Mouse (Mus musculus) adrenal gland, postnatal 14 days (tissue): ENCODE results near the gene Srcap. TPM values are rescaled to one million over a fixed set of nuclear protein-coding genes. Genes with fewer than 3 reads are reported as not detected.
A peak's percentile ranks its signal among the peaks of the same experiment; 100 is the strongest.

ENCODE experiments used
- DNase-seq: peaks from one replicate; pipeline ENCODE4 v3.0.0; 2021; ENCODE audit warnings: mixed read lengths
- microRNA-seq, 2 experiments: library from miRNA; unstranded; fragments of <30 nt; microRNA quantifications; one replicate each; pipeline ENCODE4 v1.2.0; 2021
- total RNA-seq: library from RNA; stranded (reverse); gene quantifications from 2 replicates; pipeline ENCODE4 v1.2.3, GENCODE M21; 2021

Gene Srcap
- total RNA-seq, 1 experiment from 2014 or later = 88.8 TPM

DNA sequence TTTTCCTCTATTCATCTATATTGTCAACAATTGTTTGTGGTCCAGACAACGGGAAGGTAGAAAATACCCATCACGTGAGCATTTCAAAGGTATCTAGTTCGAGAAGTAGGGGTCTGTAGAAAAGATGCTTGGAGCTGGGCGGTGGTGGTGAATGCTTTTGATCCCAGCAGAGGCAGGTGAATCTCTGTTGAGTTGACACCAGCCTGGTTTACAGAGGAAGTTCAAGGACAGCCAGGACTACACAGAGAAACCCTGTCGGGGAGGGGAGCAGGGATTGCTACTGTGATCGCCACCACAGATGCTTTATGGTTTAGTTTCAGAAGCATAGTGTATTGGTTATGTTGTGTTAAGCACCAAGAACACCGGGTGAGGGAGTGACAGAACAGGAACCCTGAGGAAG is 62.3 kb downstream of the Srcap start:
- DNase-seq = no peak

DNA sequence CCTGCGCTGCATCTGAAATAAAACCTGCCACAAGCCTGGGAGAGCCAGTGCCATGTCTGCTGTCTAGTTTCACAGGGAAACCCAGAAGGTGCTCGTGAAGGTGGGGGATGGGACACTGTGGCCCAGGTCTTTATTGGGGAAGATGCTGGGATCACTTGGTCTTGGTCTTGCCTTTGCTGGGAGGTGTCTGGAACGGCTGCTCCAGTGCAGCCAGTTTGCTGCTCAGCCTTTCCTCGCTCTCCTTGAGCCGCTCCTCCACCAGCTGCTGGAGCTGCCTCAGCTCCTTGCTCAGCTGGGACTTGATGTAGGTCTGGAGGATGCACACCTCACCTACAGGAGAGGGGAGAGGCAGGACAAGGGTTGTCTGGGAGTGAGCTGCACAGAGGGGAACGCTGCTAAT is 71.5 kb downstream of the Srcap start:
- no peak for DNase-seq

DNA sequence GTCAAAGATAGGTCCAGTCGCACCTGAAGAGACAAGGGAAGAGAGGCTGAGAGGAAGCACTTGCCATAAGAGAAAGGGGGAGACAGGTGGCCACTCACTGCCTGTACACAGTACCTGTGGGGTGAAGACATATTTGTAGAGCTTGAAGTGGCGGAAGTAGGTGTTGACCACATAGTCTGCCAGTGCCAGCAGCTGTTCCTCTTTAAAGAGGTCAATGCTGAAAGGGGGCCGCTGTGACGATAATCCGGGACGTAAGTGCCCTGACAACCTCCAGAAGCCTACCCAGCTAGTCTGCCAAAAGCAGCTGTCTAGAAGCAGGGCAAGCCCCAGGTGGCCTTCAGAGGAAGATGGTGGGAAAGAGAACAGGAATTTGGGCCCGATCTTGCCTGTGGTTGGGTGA is 73.2 kb downstream of the Srcap start:
- DNase-seq = no peak

DNA sequence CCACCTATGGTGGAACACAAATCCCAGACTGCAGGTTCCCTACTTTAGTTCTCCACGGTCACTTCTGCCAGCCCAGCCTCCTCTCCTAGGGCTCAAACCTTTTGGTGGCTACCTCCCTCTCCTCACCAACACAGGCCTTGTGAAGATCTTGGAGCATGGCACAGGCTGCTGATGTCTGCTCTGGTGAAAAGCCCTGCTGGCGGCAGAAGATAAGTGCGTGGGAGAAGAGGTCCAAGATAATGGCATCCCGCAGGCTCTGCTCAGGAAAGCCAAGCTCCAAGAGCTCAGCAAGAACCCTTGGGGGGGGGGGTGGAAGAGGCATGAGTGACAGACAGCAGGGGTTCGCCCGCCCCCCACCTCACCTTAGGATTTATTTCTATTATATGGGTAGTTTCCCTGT is 74.4 kb downstream of the Srcap start:
- no peak for DNase-seq

DNA sequence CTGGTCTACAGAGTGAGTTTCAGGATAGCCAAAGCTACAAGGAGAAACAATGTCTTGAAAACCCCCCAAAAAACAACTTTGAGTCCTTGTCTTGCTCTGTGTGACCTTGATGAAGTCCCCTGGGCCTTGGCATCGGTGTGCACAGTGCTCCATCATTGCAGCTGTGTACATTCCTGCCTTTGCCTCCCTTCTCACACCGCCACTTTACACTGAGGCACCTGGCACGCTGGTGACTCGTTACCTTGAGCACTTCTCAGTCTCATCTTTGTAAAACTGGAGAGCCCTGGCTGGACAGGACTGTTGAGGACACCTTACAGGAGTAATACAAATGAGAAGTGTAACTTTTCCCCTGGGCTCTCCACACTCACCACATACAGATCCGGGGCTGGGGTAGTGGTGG is 75.4 kb downstream of the Srcap start:
- no peak for DNase-seq

DNA sequence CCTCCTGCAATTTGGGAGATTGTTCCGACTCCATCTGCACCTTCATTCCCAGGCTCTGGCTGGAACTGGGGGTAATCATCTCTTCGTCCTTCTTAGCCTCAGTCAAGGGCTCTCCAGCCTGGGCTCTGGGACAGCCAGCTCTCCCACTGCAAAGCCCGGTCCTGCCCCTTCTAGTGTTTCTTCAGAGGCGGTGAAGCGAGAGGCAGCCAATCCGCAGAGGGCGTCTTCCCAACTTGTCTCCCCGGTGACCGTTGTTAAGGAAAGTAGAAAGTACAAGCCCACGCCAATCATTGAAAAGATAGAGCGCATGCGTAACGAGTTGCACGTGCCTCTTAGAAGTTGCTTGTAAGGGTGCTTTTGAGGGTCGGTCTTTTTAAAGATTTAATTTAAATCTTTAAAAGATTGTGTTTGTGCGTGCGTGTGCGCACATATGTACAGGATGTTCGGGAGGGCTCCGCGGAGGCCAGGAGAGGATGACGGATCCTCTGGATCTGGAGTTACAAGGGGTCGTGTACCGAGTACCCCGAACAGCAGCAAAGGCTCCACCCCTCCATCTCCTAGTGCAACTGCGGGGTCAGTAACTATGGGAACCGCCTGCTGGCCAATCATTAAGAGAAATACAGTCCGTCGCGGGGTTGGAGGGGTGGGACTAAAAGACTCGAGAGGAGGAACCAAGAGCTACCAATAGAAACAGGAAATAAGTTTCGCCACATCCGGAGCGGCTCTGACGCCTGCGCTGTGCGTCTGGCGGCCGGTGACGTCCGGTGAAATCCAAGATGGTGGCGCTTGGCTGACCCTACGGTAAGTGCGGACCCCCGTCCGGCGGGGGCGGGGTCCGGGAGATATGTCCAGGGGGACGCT is 76.5 kb downstream of the Srcap start, which contains the start of the genes Ccdc189 and Rnf40:
TSS of gene Ccdc189 (minus strand) at position 585 of the 861 bp plus-strand sequence.
TSS of gene Rnf40 (plus strand) at position 757 of the 861 bp plus-strand sequence.
- peak; percentile 97 for DNase-seq

DNA sequence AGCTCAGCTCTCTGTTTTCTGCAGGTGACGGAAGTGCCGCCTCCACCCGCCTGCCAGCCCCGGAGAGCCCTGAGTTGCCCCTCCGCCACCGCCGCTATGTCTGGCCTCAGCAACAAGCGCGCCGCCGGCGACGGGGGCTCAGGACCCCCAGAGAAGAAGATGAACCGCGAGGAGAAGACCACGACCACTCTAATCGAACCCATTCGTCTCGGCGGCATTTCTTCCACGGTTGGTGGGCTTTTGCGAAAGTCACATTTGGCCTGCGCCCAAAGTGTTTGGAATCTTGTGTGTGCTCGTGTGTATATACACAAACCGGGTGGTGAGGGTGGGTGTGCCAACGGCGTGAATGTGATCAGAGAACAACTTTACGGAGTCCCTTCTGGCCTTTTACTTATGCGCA is 77.1 kb downstream of the Srcap start:
- no peak for DNase-seq

DNA sequence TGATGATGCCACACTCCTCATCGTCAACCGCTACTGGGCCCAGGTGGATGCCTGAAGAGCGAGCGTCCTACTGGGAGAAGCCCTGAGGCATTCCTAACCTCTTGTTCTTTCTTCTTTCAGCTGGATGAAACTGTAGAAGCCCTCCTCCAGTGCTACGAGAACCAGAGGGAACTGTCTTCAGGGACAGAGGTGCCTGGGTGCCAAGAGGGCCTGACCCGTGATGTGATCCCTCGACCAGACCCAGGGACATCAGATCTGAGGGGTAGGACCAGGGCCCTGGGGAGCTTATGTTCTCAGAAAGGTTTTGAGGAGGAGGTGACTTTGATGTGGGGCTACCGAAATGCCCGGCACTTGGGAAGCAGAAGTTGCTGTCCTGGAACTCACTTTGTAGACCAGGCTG is 77.9 kb downstream of the Srcap start:
- no peak for DNase-seq

DNA sequence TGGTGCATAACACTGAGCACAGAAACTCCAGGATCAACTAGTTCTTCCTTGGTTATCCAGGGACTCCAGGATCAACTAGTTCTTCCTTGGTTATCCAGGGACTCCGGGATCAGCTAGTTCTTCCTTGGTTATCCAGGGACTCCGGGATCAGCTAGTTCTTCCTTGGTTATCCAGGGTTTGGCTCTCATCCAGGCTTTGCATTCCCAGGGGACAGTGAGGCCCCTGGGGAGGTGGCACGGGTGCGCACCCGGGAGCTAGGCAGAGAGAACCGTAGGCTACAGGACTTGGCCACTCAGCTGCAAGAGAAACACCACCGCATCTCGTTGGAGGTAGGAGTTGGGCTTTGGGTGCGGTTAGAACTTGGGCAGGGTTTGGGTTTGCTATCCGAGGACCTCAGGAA is 79.3 kb downstream of the Srcap start:
- no peak for DNase-seq

DNA sequence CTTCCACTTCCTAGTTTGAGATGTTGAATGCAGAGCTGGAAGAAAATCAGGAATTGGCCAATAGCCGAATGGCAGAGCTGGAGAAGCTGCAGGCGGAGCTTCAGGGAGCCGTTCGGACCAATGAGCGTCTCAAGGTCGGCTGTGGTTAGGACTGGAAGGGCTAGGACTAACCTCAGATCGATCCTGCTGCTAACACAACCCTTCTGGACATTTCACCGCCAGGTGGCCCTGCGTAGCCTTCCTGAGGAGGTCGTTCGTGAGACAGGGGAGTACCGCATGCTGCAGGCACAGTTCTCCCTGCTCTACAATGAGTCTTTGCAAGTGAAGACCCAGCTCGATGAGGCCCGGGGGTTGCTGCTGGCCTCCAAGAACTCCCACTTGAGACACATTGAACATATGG is 80.8 kb downstream of the Srcap start:
- DNase-seq = no peak

DNA sequence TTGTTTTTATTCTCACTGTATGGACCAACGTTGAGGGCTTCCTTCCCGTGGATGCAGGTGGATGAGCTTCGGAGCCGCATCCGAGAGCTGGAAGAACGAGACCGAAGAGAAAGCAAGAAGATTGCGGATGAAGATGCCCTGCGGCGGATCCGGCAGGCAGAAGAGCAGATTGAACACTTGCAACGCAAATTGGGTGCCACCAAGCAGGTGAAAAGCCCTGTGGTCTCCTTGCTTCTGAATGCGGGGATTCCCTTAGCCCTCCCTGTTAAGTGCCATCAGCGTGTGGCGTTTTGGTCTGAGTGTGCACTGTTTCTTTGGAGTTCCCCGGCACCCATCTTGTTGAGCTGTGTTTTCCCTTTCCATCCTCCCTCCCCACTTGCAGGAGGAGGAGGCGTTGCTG is 85.0 kb downstream of the Srcap start:
- no peak for DNase-seq

DNA sequence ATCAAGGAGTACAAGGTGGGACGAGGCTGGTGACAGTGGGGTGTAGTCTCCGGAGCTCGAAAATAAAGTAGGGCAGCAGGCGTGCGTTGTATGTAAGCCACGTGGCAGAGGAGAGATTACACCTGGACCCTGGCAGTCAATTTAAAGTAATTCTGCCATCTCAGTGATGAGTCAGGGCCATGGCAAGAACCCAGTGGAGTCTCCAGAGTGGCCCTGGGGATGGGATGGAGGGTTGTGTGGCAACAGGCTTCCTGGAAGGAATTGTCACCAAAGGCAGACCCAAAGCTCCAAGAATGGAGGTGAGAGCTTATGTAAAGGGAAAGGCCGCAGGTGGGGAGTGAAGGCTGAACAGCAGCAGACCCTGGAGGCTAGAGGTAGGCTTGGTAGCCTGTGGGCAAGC is 88.8 kb downstream of the Srcap start:
- no peak for DNase-seq

DNA sequence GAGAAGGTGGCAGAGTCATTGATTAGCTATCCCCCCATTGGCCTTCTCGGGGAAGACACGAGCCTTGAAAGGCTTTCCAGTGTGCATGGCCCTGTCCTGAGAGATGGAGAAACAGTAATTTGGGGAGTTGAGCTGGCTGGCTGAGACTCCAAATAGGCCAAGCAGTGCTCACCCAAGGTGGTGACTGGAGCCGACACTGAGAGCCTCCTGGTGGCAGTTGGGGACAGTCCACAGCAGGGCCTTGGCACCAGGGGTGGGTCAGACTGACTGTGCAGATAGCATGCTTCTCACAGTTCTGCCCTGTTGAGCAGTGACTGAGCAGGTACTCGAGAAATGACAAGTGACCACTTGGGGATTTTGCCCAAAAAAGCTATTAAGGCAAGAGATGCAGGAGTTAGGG is 90.0 kb downstream of the Srcap start:
- DNase-seq = no peak

DNA sequence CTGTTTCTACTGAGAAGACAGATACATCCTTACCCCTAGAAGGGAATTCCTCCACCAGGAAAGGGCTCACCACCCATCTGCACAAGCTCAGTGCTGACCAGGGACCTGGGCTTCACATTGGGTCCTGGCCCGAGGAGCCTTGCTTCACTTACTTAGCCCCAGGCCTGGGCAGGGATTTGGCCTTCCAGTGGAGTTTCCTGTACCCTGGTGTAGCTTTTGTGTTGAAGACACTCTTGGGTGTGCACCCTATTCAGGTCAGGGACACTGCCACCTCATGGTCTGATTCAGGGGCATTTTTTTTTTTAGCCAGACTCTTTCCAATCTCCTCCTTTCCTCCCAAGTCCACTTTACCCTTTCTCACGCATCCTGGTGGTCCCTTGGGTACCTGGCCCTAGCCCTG is 91.1 kb downstream of the Srcap start:
- no peak for DNase-seq

DNA sequence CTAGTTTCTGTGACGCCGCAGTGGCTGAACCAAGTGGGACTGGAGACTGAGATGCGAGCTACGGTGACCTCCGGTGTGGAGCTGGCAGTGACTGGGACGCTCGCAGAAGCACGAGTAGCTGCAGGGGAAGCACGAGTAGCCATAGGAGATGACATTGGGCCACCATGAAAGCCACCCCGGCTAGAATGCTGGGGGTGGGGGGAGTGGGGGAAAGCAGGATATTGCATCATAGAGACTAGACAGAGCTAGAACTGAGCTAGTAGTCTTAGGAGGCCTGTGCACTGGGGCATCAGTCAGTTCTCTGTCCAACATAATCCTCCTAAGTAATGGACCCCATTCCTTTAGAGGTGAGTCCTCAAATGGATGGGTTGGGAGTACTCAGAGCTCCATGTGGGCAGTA is 92.5 kb downstream of the Srcap start:
- DNase-seq = no peak

DNA sequence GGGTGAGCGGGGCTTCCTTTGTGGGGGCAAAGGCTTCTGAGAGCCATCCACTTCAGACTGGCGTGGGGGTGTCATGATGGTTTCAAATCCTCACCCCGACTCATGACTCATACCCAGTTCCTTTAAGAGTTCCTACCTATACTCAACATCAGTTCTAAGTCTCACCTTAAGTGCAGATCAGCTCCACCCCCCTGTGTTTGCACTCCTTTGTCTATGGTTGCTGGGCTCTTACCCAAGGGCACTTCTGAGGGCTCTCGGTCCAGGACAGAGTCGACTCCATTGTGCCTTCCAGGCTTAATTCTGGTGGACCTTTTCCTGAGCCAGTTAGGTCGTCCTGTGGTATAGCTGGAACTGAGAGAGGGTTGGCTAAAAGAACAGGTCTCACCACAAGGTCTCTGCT is 95.4 kb downstream of the Srcap start:
- no peak for DNase-seq

Small RNAs within 50 kb of the gene (microRNA-seq; reads per million reads assigned to microRNA genes)
- gene Gm47278 = 0 reads per million in 2 experiments
- gene Mir7060 = 0 to 0.38 reads per million in 2 experiments

Other genes starting within 250 kb of the Srcap start
- 147 and 187 TPM in 2 replicates for gene Sephs2, start 237.9 kb upstream of the Srcap start, total RNA-seq
- 2.2 and 8.8 TPM in 2 replicates for gene Itgal, start 215.7 kb upstream of the Srcap start, total RNA-seq
- gene Zfp768, start 166.4 kb upstream of the Srcap start, total RNA-seq = 31.2 and 33.3 TPM in 2 replicates
- 8.7 and 10.0 TPM in 2 replicates for gene Zfp747, start 135.9 kb upstream of the Srcap start, total RNA-seq
- gene 9130019O22Rik, start 124.8 kb upstream of the Srcap start, total RNA-seq = 3.3 and 5.3 TPM in 2 replicates
- 8.5 and 9.4 TPM in 2 replicates for gene E430018J23Rik, start 118.4 kb upstream of the Srcap start, total RNA-seq
- 6.4 and 6.8 TPM in 2 replicates for gene Zfp764, start 105.2 kb upstream of the Srcap start, total RNA-seq
- gene Zfp688, start 89.9 kb upstream of the Srcap start, total RNA-seq = 8.9 and 11.9 TPM in 2 replicates
- gene Zfp689, start 62.8 kb upstream of the Srcap start, total RNA-seq = 3.5 and 5.0 TPM in 2 replicates
- gene Prr14, start 52.4 kb upstream of the Srcap start, total RNA-seq = 42.0 and 51.8 TPM in 2 replicates
- 61.8 and 76.5 TPM in 2 replicates for gene Fbrs, start 32.8 kb upstream of the Srcap start, total RNA-seq
- gene Gm42715, start 7.6 kb downstream of the Srcap start, total RNA-seq = 21.9 and 23.8 TPM in 2 replicates
- gene Tmem265, start 49.4 kb downstream of the Srcap start, total RNA-seq = not detected in 2 replicates
- 36.6 and 44.4 TPM in 2 replicates for gene Phkg2, start 61.4 kb downstream of the Srcap start, total RNA-seq
- gene Ccdc189, start 76.6 kb downstream of the Srcap start, total RNA-seq = 7.5 and 10.7 TPM in 2 replicates
- gene Rnf40, start 76.8 kb downstream of the Srcap start, total RNA-seq = 56.0 and 62.8 TPM in 2 replicates
- gene Zfp629, start 103.8 kb downstream of the Srcap start, total RNA-seq = 21.6 and 26.4 TPM in 2 replicates
- gene Bcl7c, start 196.9 kb downstream of the Srcap start, total RNA-seq = 64.8 and 69.2 TPM in 2 replicates
- gene Ctf1, start 200.8 kb downstream of the Srcap start, total RNA-seq = 4.7 and 5.1 TPM in 2 replicates
- not detected in 2 replicates for gene Ctf2, start 220.2 kb downstream of the Srcap start, total RNA-seq
- gene Fbxl19, start 232.6 kb downstream of the Srcap start, total RNA-seq = 12.8 and 14.5 TPM in 2 replicates